Mouse (Mus musculus) testis, postnatal 14 days (tissue): ENCODE data around the gene Mpp4.

Experiments
- DNase-seq: peaks from one replicate; pipeline ENCODE4 v3.0.0; 2021; ENCODE audit warnings: low spot score

Gene Mpp4

GRCm38 (mm10) chr1:59167654-59168425 lies 4.7 kb upstream of the Mpp4 start:
- no peak for DNase-seq

GRCm38 (mm10) chr1:59166232-59166905 lies 3.2 kb upstream of the Mpp4 start:
- DNase-seq = no peak

- no peak for DNase-seq
These were observed 729 bp upstream of the Mpp4 start for GRCm38 (mm10) chr1:59163918-59164317.

GRCm38 (mm10) chr1:59162309-59163024 lies 722 bp downstream of the Mpp4 start:
- no peak for DNase-seq

GRCm38 (mm10) chr1:59161396-59161795 lies 1.8 kb downstream of the Mpp4 start:
- no peak for DNase-seq

- DNase-seq = no peak
These were observed 2.3 kb downstream of the Mpp4 start for GRCm38 (mm10) chr1:59160871-59161270.

GRCm38 (mm10) chr1:59159136-59159535 lies 4.1 kb downstream of the Mpp4 start:
- DNase-seq = no peak

GRCm38 (mm10) chr1:59158498-59158897 lies 4.7 kb downstream of the Mpp4 start:
- DNase-seq = no peak

- DNase-seq = no peak
These were observed 5.3 kb downstream of the Mpp4 start for GRCm38 (mm10) chr1:59157846-59158245.

GRCm38 (mm10) chr1:59152346-59152745 lies 10.8 kb downstream of the Mpp4 start:
- DNase-seq = no peak

- no peak for DNase-seq
These were observed 12.6 kb downstream of the Mpp4 start for GRCm38 (mm10) chr1:59150542-59150941.

GRCm38 (mm10) chr1:59144543-59144942 lies 18.6 kb downstream of the Mpp4 start:
- DNase-seq = no peak

- peak; percentile 27 for DNase-seq
These were observed 20.4 kb downstream of the Mpp4 start for GRCm38 (mm10) chr1:59142809-59143208.

- no peak for DNase-seq
These were observed 28.8 kb downstream of the Mpp4 start for GRCm38 (mm10) chr1:59134419-59134818.

- DNase-seq = no peak
These were observed 34.3 kb downstream of the Mpp4 start for GRCm38 (mm10) chr1:59128879-59129278.

- no peak for DNase-seq
These were observed 37.6 kb downstream of the Mpp4 start for GRCm38 (mm10) chr1:59125558-59125957.

- DNase-seq = peak; percentile 95
These were observed 43.3 kb downstream of the Mpp4 start, which contains the start of gene Tmem237 for GRCm38 (mm10) chr1:59119720-59120457. Gene Tmem237 (minus strand): TSS chr1:59120408.

- DNase-seq = no peak
These were observed 52.7 kb downstream of the Mpp4 start for GRCm38 (mm10) chr1:59110524-59110923.

GRCm38 (mm10) chr1:59102071-59102470 lies 61.1 kb downstream of the Mpp4 start:
- no peak for DNase-seq

GRCm38 (mm10) chr1:59101020-59101419 lies 62.2 kb downstream of the Mpp4 start:
- DNase-seq = no peak

GRCm38 (mm10) chr1:59094705-59095104 lies 68.5 kb downstream of the Mpp4 start, which contains the start of gene C2cd6:
Gene C2cd6 (minus strand): TSS chr1:59094900.
- DNase-seq = peak; percentile 79
